Mouse (Mus musculus): ENCODE measurements around the gene Flt3.

Gene Flt3

DNA sequence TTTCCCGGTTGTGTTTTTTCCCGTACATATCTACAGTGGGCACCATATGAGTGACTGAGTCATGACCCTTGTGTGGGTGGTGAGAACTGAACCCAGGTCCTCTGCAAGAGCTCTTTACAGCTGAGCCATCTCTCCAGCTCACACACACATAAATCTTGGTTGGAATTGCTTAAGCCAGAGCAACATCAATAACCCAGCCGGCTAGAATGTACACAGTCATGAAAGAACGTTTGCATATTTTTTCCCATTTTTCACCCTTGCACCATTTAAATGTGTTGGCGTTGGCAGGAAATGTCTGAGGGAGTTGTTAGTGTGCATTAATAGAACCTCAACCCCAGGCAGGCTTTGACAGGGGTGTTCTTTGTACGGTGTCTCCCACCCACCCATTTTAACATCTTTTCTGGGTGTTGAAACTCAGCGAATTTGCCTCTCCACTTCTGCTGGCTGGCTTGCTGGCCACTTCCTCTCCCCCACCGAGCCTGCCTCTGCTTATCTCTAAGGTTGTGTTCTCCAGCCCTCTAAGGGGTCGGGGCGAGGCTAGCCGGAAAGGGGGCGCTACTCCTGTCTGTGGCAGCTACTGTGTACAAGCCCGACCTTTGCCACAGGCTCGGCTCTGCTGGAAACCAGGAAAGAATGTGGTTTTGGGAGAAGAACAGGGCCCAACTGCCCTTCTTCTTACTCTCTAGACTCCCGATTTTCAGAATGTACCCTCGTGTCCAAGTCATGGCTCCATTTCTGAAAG lies 108.4 kb downstream of the Flt3 start:
- no peak for DNase-seq (ENCODE audit: low spot score in 2 of 2)

DNA sequence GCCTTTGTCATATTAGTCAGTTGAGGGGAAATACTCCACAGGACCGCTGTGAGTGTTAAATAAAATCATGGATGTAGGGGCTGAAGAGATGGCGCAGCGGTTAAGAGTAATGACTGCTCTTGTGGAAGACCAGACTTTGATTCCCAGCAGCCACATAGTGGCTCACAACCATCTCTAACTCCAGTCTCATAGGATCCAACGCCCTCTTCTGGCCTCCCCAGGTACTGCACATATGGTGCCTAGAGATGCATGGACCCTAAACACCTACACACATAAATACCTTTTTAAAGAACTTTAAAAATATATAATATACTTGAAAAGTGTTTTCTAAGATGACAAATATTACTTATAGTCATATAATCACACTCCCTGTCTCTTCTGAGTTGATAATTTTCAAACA lies 115.9 kb downstream of the Flt3 start:
- DNase-seq (ENCODE audit: low spot score in 2 of 2): no peak
